Mouse (Mus musculus) heart, embryonic 16.5 days (tissue): Measurements from ENCODE around the gene Arsj. TPM values are rescaled to one million over a fixed set of nuclear protein-coding genes. Genes with fewer than 3 reads are reported as not detected.

Source experiments
- ATAC-seq: fragments of 200-750 bp; cut with Nextera tagmentation; replicated peaks from 2 replicates; pipeline ENCODE4 v1.8.0; 2017; ENCODE audit warnings: moderate number of reproducible peaks; ENCODE audit not compliant: insufficient read depth, low FRiP score; ENCODE audit errors: extremely low read depth
- H3K27ac ChIP-seq: fragments of 300-500 bp; sonication (generic); 2 replicates; pipeline ENCODE4 v1.5.1; 2014; ENCODE audit warnings: mild to moderate bottlenecking, low read length, control low read depth, moderate library complexity
- H3K27me3 ChIP-seq: fragments of 300-500 bp; sonication (generic); 2 replicates; pipeline ENCODE4 v1.6.1; 2014; ENCODE audit warnings: low read length, mixed read lengths; ENCODE audit not compliant: control insufficient read depth, insufficient read depth
- H3K36me3 ChIP-seq: fragments of 300-500 bp; sonication (generic); 2 replicates; pipeline ENCODE4 v1.6.1; 2014; ENCODE audit not compliant: control insufficient read depth, insufficient read depth
- H3K4me1 ChIP-seq: fragments of 300-500 bp; sonication (generic); 2 replicates; pipeline ENCODE4 v1.6.1; 2014; ENCODE audit warnings: low read length, mixed read lengths; ENCODE audit not compliant: control insufficient read depth, insufficient read depth
- H3K4me2 ChIP-seq: fragments of 300-500 bp; sonication (generic); 2 replicates; pipeline ENCODE4 v1.6.1; 2014; ENCODE audit warnings: low read depth, mild to moderate bottlenecking, control low read depth, low read length
- H3K4me3 ChIP-seq: fragments of 300-500 bp; sonication (generic); 2 replicates; pipeline ENCODE4 v1.5.1; 2014; ENCODE audit warnings: mild to moderate bottlenecking, control low read depth, low read length
- H3K9ac ChIP-seq: fragments of 300-500 bp; sonication (generic); 2 replicates; pipeline ENCODE4 v1.6.1; 2014; ENCODE audit warnings: low read length, control low read depth
- H3K9me3 ChIP-seq: fragments of 300-500 bp; sonication (generic); replicated peaks from 2 replicates; pipeline ENCODE4 v1.6.1; 2016; ENCODE audit warnings: low read length; ENCODE audit not compliant: control insufficient read depth
- WGBS: fragments of 180-500 bp; shearing (Covaris S2); extraction: QIAGEN DNeasy Blood & Tissue Kit; methylation state at CpG from one replicate; pipeline ENCODE4 v1.1.7; 2014; 5-methylcytosine and 5-hydroxymethylcytosine counted together
- polyA plus RNA-seq: library from polyadenylated mRNA; unstranded; fragments of >200 nt; fragmentation: Nextera tagmentation; extraction: Ambion mirVana; gene quantifications from 2 replicates; pipeline ENCODE4 v1.2.1, GENCODE M21; 2015

Gene Arsj
- polyA plus RNA-seq, 1 experiment from 2014 or later, result 0.89 TPM

DNA sequence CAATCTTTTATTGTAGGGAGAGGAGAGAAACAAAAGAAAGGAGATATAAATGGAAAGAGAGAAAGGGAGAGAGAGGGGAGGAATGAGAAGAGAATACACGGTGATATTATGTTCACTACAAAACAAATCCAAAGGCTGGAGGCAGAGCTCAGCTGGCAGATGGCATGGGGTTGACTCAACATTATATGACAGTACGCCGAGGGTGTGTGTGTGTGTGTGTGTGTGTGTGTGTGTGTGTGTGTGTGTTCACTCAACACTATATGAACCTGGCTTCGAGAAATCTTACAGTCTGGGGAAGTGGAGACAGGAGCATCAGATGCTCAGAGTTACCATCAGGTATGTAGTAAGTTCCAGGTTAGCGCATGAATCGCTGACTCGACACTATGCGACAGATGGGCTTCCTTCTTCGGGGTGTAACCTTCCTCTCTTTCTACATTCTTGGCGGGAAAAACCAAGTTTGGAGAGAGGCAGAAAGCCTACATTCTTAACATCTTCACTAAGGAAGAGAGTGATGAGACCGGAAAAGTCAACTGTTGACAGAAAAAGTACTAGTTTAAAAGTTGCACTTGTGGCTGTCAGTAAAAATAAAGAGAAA is 456 bp upstream of the Arsj start:
- no peak overlapping the region for H3K9ac ChIP-seq
- 81% methylated on average over 11 of the region's 11 CpGs for WGBS
- peaks cover 3% of the 10 kb centered on the region for H3K4me1 ChIP-seq
- no peak overlapping the region for H3K27ac ChIP-seq
- H3K4me2 ChIP-seq, result peak overlapping the region; percentile 92
- ATAC-seq, result no peak
- H3K27me3 ChIP-seq, result 0 out of 2 replicates have a peak, but pooled peaks cover 2% of the 10 kb centered on the region
- no peaks in the 10 kb centered on the region for H3K9me3 ChIP-seq
- no peaks in the 10 kb centered on the region for H3K36me3 ChIP-seq
- peak overlapping the region; percentile 55 for H3K4me3 ChIP-seq

DNA sequence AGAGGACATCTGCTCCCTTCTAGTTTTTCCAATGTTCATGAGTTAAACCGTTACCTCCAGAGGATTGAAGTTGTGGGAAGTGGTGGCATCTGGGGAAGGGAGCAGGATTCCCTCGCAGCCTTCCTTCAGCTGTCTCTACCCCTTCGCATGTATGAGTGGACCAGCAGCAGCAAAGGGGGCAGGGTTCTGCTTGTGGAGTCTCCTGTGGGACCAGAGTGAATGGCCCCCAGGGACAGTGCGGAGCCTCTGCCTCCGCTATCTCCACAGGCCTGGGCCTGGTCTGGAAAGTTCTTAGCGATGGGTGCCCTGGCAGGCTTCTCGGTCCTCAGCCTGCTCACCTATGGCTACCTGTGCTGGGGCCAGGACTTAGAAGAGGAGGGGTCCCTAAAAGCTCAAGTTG is 1.1 kb downstream of the Arsj start:
- Histone ChIP-seq H3K4me3 (peak overlapping the region; percentile 55), H3K27me3 (0 out of 2 replicates have a peak, but pooled peaks cover 2% of the 10 kb centered on the region), H3K4me2 (peak overlapping the region; percentile 92), H3K9ac (no peak overlapping the region), H3K9me3 (no peaks in the 10 kb centered on the region), H3K36me3 (no peaks in the 10 kb centered on the region), H3K4me1 (peaks cover 3% of the 10 kb centered on the region), H3K27ac (no peak overlapping the region)
- ATAC-seq, result no peak
- WGBS, result 72% methylated on average over 7 of the region's 7 CpGs

GRCm38 (mm10) chr3:126370571-126370970 is 7.1 kb downstream of the Arsj start:
- no peaks in the 10 kb centered on the region for H3K27me3 ChIP-seq
- no peaks in the 10 kb centered on the region for H3K9me3 ChIP-seq
- H3K27ac ChIP-seq, result no peak overlapping the region
- H3K4me3 ChIP-seq, result no peak overlapping the region
- no peak for ATAC-seq
- H3K9ac ChIP-seq, result no peak overlapping the region
- H3K36me3 ChIP-seq, result no peaks in the 10 kb centered on the region
- no peak overlapping the region for H3K4me2 ChIP-seq
- H3K4me1 ChIP-seq, result no peaks in the 10 kb centered on the region

GRCm38 (mm10) chr3:126372815-126373545 is 9.5 kb downstream of the Arsj start:
- H3K9me3 ChIP-seq, result no peaks in the 10 kb centered on the region
- no peak overlapping the region for H3K4me3 ChIP-seq
- H3K27me3 ChIP-seq, result no peaks in the 10 kb centered on the region
- no peak overlapping the region for H3K9ac ChIP-seq
- no peak overlapping the region for H3K4me2 ChIP-seq
- H3K36me3 ChIP-seq, result no peaks in the 10 kb centered on the region
- no peak for ATAC-seq
- H3K4me1 ChIP-seq, result no peaks in the 10 kb centered on the region
- H3K27ac ChIP-seq, result no peak overlapping the region
- 67% methylated on average over 9 of the region's 9 CpGs for WGBS

GRCm38 (mm10) chr3:126373721-126374120 is 10.2 kb downstream of the Arsj start:
- Histone ChIP-seq H3K9ac (no peak overlapping the region), H3K27me3 (no peaks in the 10 kb centered on the region), H3K4me1 (no peaks in the 10 kb centered on the region), H3K36me3 (no peaks in the 10 kb centered on the region), H3K9me3 (no peaks in the 10 kb centered on the region), H3K4me3 (no peak overlapping the region), H3K27ac (no peak overlapping the region), H3K4me2 (no peak overlapping the region)
- ATAC-seq, result no peak
- WGBS, result 77% methylated on average over 1 of the region's 1 CpGs

DNA sequence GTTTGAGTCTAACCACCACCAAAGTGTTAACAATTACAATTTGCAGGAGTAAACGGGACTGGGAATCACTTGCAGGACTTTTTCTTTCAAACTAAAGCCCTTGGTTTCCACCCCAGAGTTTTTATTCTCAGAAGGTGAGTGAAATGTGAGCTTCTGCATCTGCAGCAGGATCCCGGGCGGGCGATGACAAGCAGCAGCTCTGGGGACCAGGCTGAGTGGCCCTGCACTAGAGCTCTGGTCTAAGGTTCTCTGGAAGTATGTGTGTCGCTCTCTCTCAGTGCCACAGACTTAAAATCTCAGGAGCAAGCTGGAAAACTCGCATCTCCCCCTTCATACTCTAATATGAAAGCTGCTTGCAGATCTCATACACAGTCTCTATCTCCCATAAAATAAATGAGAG is 15.8 kb downstream of the Arsj start:
- Histone ChIP-seq H3K4me2 (no peak overlapping the region), H3K36me3 (no peaks in the 10 kb centered on the region), H3K27me3 (no peaks in the 10 kb centered on the region), H3K9me3 (no peaks in the 10 kb centered on the region), H3K9ac (no peak overlapping the region), H3K4me3 (no peak overlapping the region), H3K27ac (no peak overlapping the region), H3K4me1 (no peaks in the 10 kb centered on the region)
- WGBS, result 50% methylated on average over 6 of the region's 6 CpGs
- no peak for ATAC-seq

DNA sequence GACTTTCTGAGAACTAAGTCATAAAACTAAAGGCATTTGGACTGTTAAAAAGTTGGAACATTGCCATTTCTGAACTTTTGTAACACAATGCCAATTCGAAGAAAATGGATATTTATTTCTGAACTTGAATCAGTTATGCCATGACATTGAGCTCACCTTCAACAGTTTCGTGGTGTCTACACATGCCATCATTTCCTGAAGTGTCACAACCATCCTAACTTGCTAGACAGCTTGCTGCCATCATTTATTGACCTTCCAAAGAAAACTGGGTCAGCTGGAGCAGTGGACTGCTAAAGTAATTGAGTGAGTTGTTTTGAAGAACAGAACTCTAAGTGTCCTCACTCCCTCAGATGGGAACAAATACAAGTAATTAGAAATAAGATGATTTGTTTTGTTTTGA is 16.2 kb downstream of the Arsj start:
- Histone ChIP-seq H3K4me3 (no peak overlapping the region), H3K36me3 (no peaks in the 10 kb centered on the region), H3K4me1 (no peaks in the 10 kb centered on the region), H3K27ac (no peak overlapping the region), H3K27me3 (no peaks in the 10 kb centered on the region), H3K9ac (no peak overlapping the region), H3K4me2 (no peak overlapping the region), H3K9me3 (no peaks in the 10 kb centered on the region)
- ATAC-seq, result no peak
- WGBS, result 62% methylated on average over 2 of the region's 2 CpGs

DNA sequence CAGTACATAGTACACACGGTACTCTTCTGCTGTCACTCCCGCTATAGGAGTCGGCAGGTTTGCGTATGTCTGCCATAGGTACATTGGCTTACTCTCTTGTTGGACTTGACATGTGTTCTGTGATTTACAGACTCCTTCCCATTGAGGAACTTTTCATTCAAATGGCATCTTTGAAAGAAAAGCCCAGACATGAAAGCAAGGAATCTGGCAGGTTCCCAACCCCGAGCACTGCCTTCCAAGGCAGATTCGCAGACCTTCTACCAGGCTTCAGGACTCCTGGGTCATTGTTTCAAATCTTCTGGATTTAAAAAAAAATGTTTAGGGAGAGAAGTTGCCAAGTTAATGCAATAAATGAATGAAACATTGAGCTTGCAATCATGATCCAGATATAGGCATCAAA is 19.8 kb downstream of the Arsj start:
- Histone ChIP-seq H3K9me3 (no peaks in the 10 kb centered on the region), H3K27ac (no peak overlapping the region), H3K36me3 (no peaks in the 10 kb centered on the region), H3K4me2 (no peak overlapping the region), H3K4me1 (no peaks in the 10 kb centered on the region), H3K4me3 (no peak overlapping the region), H3K9ac (no peak overlapping the region), H3K27me3 (no peaks in the 10 kb centered on the region)
- no peak for ATAC-seq
- WGBS, result 84% methylated on average over 6 of the region's 6 CpGs

GRCm38 (mm10) chr3:126384657-126385438 is 21.4 kb downstream of the Arsj start:
- Histone ChIP-seq H3K4me3 (no peak overlapping the region), H3K27ac (no peak overlapping the region), H3K9ac (no peak overlapping the region), H3K27me3 (no peaks in the 10 kb centered on the region), H3K4me1 (no peaks in the 10 kb centered on the region), H3K9me3 (no peaks in the 10 kb centered on the region), H3K4me2 (no peak overlapping the region), H3K36me3 (no peaks in the 10 kb centered on the region)
- ATAC-seq, result peak; percentile 63
- WGBS, result 46% methylated on average over 14 of the region's 14 CpGs
